Mouse (Mus musculus): ENCODE data around the gene Actl7a.

DNA sequence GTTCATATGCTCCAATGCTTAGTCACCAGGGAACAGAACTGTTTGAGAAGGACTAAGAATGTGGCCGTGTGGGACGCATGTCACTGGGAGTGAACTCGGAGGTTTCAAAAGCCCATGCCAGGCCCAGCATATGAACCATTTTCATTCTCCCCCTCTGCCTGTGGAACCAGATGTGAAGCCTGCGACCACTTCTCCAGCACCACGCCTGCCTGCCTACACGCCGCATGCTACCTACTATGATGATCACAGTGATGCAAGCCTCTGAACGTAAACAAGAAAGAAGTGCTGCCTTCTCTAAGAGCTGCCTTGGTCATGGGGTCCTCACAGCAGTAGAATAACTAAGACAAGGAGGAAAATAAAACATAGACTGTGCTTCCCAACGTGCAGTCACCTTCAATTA, 4.2 kb downstream of the Actl7a start:
- TF ChIP-seq CTCF (IDR thresholded peaks at IDR 0.05; ENCODE audit: low read depth) (no peak), EP300 (optimal IDR thresholded peaks at IDR 0.05) (no peak)
